Mouse (Mus musculus): Measurements from ENCODE around the gene Snrpd2. TPM values are rescaled to one million over a fixed set of nuclear protein-coding genes. Genes with fewer than 3 reads are reported as not detected.

Snrpd2 gene
- total and polyA plus RNA-seq, 2 experiments from 2014 or later, result 50.0 to 124 TPM

GRCm38 (mm10) chr7:19158601-19159000 lies 9.1 kb downstream of the Snrpd2 start:
- ATAC-seq (no peak), DNase-seq (no peak)
- peaks cover 6% of the 10 kb centered on the region for H3K36me3 ChIP-seq (ENCODE audit: insufficient read depth)
- H3K27ac ChIP-seq (ENCODE audit: low read depth, low read length), result no peak overlapping the region
- no peak overlapping the region for H3K4me3 ChIP-seq (ENCODE audit: low read depth, low read length)
- H3K4me1 ChIP-seq (ENCODE audit: insufficient read depth), result peaks cover 16% of the 10 kb centered on the region
- TF ChIP-seq CTCF (IDR thresholded peaks at IDR 0.05; ENCODE audit: low read depth), result no peak
- H3K9ac ChIP-seq, result no peak overlapping the region
- no peak overlapping the region for H3K4me2 ChIP-seq (ENCODE audit: low read depth)
- H3K9me3 ChIP-seq (ENCODE audit: low read length), result no peaks in the 10 kb centered on the region
- H3K27me3 ChIP-seq (ENCODE audit: insufficient read depth, low read length), result no peaks in the 10 kb centered on the region
- 58% methylated on average over 11 of the region's 11 CpGs for WGBS

GRCm38 (mm10) chr7:19159411-19159810 lies 9.9 kb downstream of the Snrpd2 start:
- Histone ChIP-seq H3K27ac (ENCODE audit: low read depth, low read length) (no peak overlapping the region), H3K4me2 (ENCODE audit: low read depth) (peak overlapping the region; percentile 56), H3K36me3 (ENCODE audit: insufficient read depth) (no peaks in the 10 kb centered on the region), H3K27me3 (ENCODE audit: insufficient read depth, low read length) (no peaks in the 10 kb centered on the region), H3K4me1 (ENCODE audit: insufficient read depth) (peaks cover 18% of the 10 kb centered on the region), H3K9ac (no peak overlapping the region), H3K4me3 (ENCODE audit: low read depth, low read length) (peak overlapping the region; percentile 34; the same call in 1 of the 2 replicates), H3K9me3 (ENCODE audit: low read length) (no peaks in the 10 kb centered on the region)
- 12% methylated on average over 18 of the region's 18 CpGs for WGBS
- DNase-seq (no peak), ATAC-seq (no peak)
- no peak for TF ChIP-seq CTCF (IDR thresholded peaks at IDR 0.05; ENCODE audit: low read depth)

GRCm38 (mm10) chr7:19160115-19160514 lies 10.6 kb downstream of the Snrpd2 start:
- H3K9me3 ChIP-seq (ENCODE audit: low read length), result no peaks in the 10 kb centered on the region
- H3K27ac ChIP-seq (ENCODE audit: low read depth, low read length), result no peak overlapping the region
- H3K27me3 ChIP-seq (ENCODE audit: insufficient read depth, low read length), result no peaks in the 10 kb centered on the region
- H3K4me1 ChIP-seq (ENCODE audit: insufficient read depth), result peaks cover 18% of the 10 kb centered on the region
- no peak for DNase-seq
- peak; percentile 29 for ATAC-seq
- H3K36me3 ChIP-seq (ENCODE audit: insufficient read depth), result no peaks in the 10 kb centered on the region
- peak overlapping the region; percentile 56 for H3K4me2 ChIP-seq (ENCODE audit: low read depth)
- TF ChIP-seq CTCF (IDR thresholded peaks at IDR 0.05; ENCODE audit: low read depth), result no peak
- WGBS, result 1% methylated on average over 20 of the region's 20 CpGs
- peak overlapping the region; percentile 34 for H3K4me3 ChIP-seq (ENCODE audit: low read depth, low read length)
- H3K9ac ChIP-seq, result peak overlapping the region; percentile 51

GRCm38 (mm10) chr7:19162928-19163327 lies 13.4 kb downstream of the Snrpd2 start:
- H3K9me3 ChIP-seq (ENCODE audit: low read length), result no peaks in the 10 kb centered on the region
- no peak overlapping the region for H3K9ac ChIP-seq
- no peak overlapping the region for H3K4me2 ChIP-seq (ENCODE audit: low read depth)
- TF ChIP-seq CTCF (IDR thresholded peaks at IDR 0.05; ENCODE audit: low read depth), result no peak
- no peaks in the 10 kb centered on the region for H3K27me3 ChIP-seq (ENCODE audit: insufficient read depth, low read length)
- 87% methylated on average over 7 of the region's 7 CpGs for WGBS
- no peaks in the 10 kb centered on the region for H3K36me3 ChIP-seq (ENCODE audit: insufficient read depth)
- no peak overlapping the region for H3K27ac ChIP-seq (ENCODE audit: low read depth, low read length)
- no peak overlapping the region for H3K4me3 ChIP-seq (ENCODE audit: low read depth, low read length)
- ATAC-seq (no peak), DNase-seq (no peak)
- H3K4me1 ChIP-seq (ENCODE audit: insufficient read depth), result peaks cover 22% of the 10 kb centered on the region

- WGBS, result 29% methylated on average over 12 of the region's 12 CpGs
- DNase-seq (no peak), ATAC-seq (no peak)
- no peak overlapping the region for H3K4me3 ChIP-seq (ENCODE audit: low read depth, low read length)
- no peak overlapping the region for H3K9ac ChIP-seq
- no peaks in the 10 kb centered on the region for H3K36me3 ChIP-seq (ENCODE audit: insufficient read depth)
- H3K27ac ChIP-seq (ENCODE audit: low read depth, low read length), result no peak overlapping the region
- no peak for TF ChIP-seq CTCF (IDR thresholded peaks at IDR 0.05; ENCODE audit: low read depth)
- no peaks in the 10 kb centered on the region for H3K27me3 ChIP-seq (ENCODE audit: insufficient read depth, low read length)
- H3K9me3 ChIP-seq (ENCODE audit: low read length), result no peaks in the 10 kb centered on the region
- 0 out of 2 replicates have a peak, but pooled peaks cover 15% of the 10 kb centered on the region for H3K4me1 ChIP-seq (ENCODE audit: insufficient read depth)
- peak overlapping the region; percentile 37 for H3K4me2 ChIP-seq (ENCODE audit: low read depth)
Observed at GRCm38 (mm10) chr7:19163752-19164151, 14.2 kb downstream of the Snrpd2 start.

- no peak overlapping the region for H3K9ac ChIP-seq
- 0 out of 2 replicates have a peak, but pooled peaks cover 14% of the 10 kb centered on the region for H3K4me1 ChIP-seq (ENCODE audit: insufficient read depth)
- 0% methylated on average over 6 of the region's 6 CpGs for WGBS
- no peaks in the 10 kb centered on the region for H3K36me3 ChIP-seq (ENCODE audit: insufficient read depth)
- no peaks in the 10 kb centered on the region for H3K9me3 ChIP-seq (ENCODE audit: low read length)
- TF ChIP-seq CTCF (IDR thresholded peaks at IDR 0.05; ENCODE audit: low read depth), result no peak
- H3K4me2 ChIP-seq (ENCODE audit: low read depth), result peak overlapping the region; percentile 37
- H3K27me3 ChIP-seq (ENCODE audit: insufficient read depth, low read length), result no peaks in the 10 kb centered on the region
- H3K27ac ChIP-seq (ENCODE audit: low read depth, low read length), result no peak overlapping the region
- no peak for DNase-seq
- H3K4me3 ChIP-seq (ENCODE audit: low read depth, low read length), result no peak overlapping the region
- peak; percentile 46 for ATAC-seq
Observed at GRCm38 (mm10) chr7:19164189-19164588, 14.7 kb downstream of the Snrpd2 start.

GRCm38 (mm10) chr7:19164978-19165377 lies 15.5 kb downstream of the Snrpd2 start:
- Histone ChIP-seq H3K4me1 (ENCODE audit: insufficient read depth) (peaks cover 21% of the 10 kb centered on the region), H3K27ac (ENCODE audit: low read depth, low read length) (no peak overlapping the region), H3K9me3 (ENCODE audit: low read length) (no peaks in the 10 kb centered on the region), H3K9ac (no peak overlapping the region), H3K27me3 (ENCODE audit: insufficient read depth, low read length) (no peaks in the 10 kb centered on the region), H3K4me3 (ENCODE audit: low read depth, low read length) (peak overlapping the region; percentile 11; the same call in 1 of the 2 replicates), H3K36me3 (ENCODE audit: insufficient read depth) (no peaks in the 10 kb centered on the region), H3K4me2 (ENCODE audit: low read depth) (peak overlapping the region; percentile 37)
- WGBS, result 4% methylated on average over 13 of the region's 13 CpGs
- ATAC-seq, result no peak
- no peak for DNase-seq
- no peak for TF ChIP-seq CTCF (IDR thresholded peaks at IDR 0.05; ENCODE audit: low read depth)

All from forebrain, postnatal 0 days (tissue).